Mouse (Mus musculus): ENCODE results near the gene Vmn2r24.
"Not testable (repeated sequence)": the region's sequence is repeated elsewhere in the genome, so short reads cannot be mapped to it uniquely, and the experiment has no call there.

Gene Vmn2r24

DNA sequence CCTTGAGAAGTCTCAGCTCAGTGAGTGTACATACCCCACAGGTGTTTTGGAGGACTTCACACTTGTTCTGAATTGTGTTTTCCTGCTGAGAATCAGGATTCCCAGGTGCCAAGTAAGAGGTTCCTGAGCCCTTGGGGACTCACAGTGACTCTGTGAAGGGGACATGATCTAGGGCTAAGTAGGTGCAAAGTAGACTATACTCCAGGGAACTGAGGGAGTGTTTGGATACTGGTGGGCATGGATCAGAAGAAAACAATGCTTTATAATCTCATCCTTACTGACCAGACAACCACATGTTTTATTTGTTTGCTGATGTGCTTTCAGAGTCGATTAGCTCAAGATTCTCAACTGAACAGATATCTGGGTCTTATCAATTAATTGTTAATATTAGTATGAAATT lies at the start of gene Vmn2r24:
Gene Vmn2r24, plus strand, starts transcription at position 301 of the 400 bp plus-strand sequence.
- no peak for DNase-seq

DNA sequence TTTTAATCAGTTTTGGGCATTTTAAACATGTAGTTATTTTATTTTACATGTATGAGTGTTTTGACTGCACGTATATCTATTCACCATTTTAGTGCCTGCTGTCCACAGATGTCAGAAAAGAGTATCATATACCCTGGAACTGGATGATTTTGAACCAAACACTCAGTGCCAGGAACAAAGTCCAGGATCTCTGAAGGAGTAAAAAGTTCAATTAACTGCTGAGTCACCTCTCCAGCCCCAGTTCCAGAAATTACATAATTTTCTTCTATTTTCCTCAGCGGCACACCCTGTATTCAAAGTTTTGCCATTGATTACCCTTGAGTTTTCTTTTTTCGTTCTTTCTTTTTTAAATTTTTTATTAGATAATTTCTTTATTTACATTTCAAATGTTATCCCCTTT lies 8.6 kb upstream of the Vmn2r24 start:
- DNase-seq: no peak

DNA sequence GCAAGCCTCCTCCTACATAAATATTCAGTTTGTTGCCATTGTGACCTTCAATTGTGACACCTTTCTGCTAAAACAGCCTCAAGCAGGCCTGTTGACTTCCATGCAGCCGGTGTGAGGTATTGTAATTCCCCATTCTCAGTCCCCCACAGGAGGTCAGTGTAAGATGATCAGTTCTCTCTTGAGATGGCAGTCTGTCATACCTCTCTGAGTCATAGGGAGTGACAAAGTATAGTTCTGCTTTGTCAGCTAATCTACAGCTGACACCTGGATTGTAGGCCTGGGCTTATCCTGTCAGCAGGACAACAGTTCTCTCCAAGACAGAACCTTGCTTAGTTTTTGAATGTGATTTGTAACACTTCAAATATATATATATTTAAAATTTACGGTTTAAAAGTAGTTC lies 6.2 kb downstream of the Vmn2r24 start:
- no peak for DNase-seq

DNA sequence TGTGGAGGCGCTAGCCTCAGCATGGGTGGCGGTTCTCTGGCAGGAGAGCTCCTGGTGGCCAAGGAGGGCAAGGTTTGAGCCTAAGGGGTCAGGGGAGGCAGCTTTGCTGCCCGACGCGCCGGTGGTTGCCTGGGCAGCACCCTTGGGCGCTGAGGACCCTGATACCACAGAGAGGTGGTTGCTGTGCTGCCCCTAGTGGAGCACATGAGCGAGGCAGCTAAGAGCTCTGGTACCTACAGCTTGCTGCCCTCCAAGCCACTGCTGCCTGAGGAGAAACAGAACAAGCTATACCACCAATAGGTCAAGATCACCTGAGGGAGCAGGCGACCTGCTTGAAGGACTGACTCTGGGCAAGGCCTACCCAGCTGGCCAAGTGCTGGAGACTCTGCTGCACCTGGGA lies 15.1 kb downstream of the Vmn2r24 start:
- DNase-seq: no peak

DNA sequence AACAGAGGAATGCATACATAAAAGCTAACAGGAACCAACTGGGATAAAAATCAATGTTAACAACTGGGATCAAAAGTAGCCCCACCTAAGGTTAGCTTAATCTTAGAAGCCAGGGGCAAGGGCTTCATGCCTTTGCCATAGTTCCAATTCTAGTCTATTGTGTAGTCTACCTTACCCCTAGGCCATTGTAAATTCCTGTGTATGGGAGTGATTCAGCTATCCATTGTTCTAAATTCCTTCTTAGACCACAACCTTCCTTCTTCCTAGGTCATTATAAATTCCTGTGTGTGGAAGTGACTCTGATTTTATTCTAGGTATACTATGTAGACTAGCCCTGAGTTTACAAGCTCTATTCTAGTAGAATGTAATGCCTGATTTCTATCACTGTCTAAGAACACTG lies 31.6 kb downstream of the Vmn2r24 start:
- not testable (repeated sequence) for DNase-seq

DNA sequence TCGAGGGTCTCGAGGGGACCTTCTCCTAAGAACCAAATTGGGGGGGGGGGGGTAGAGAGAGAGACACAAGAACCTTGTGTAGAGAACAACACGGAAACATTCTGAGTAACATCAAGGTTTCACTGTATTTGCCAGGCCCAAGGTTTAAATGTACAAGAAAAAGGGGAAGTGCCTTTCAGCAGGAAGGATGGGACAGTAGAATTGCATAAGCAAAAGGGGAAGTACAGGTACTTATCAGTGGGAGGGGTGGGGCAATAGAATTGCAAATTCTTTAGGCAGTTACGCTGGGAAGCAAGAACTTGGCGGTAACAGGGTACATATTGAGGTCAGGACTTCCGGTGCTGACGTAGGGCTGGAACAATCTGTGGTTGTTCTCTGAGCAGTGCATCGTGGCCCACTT lies 41.3 kb downstream of the Vmn2r24 start:
- DNase-seq: peak; percentile 51

DNA sequence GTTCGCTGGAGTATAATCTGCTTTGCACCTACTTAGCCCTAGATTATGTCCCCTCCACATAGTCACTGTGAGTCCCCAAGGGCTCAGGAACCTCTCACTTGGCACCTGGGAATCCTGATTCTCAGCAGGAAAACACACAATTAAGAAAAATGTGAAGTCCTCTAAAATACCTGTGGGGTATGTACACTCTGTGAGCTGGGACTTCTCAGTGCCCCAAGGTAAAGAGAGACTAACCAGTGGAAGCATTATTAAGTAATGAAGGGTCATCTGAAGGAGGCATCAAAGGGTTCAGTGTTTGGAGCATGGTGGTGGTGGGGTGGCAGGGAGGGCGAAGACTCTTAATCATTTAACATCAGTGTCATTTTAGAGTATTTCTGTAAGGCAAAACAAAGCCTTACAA lies 74.7 kb downstream of the Vmn2r24 start, which contains the start of gene Vmn2r25:
Gene Vmn2r25, minus strand, starts transcription at position 101 of the 400 bp plus-strand sequence.
- DNase-seq: not testable (repeated sequence)

Measured in heart, adult 11 months (tissue).